Mouse (Mus musculus) lung, adult 2 months (tissue): ENCODE measurements at regions not wholly inside any gene's neighbourhood (a gene's known extent, or its start where the extent isn't known, plus 50 kb on each side); places are given as distances from the start of the nearest gene placed in this dataset.

ENCODE experiments used
- DNase-seq: peaks from one replicate; pipeline ENCODE4 v3.0.0; 2022
- H3K4me1 ChIP-seq: fragments of 200-500 bp; 2 replicates; pipeline ENCODE4 v1.6.1; 2011; ENCODE audit warnings: low read length; ENCODE audit not compliant: control insufficient read depth, insufficient read depth
- H3K4me3 ChIP-seq: fragments of 200-500 bp; replicated peaks from 2 replicates; pipeline ENCODE3; 2011; ENCODE audit warnings: low read depth, mild to moderate bottlenecking, control low read depth, low read length; ENCODE audit errors: extremely low read depth
- CTCF ChIP-seq: fragments of 200-500 bp; IDR thresholded peaks from 2 replicates; pipeline ENCODE4 v1.5.1; 2011; ENCODE audit warnings: mild to moderate bottlenecking, low read length, control low read depth; ENCODE audit not compliant: insufficient read depth
- POLR2A ChIP-seq: fragments of 200-500 bp; IDR thresholded peaks from 2 replicates; pipeline ENCODE4 v1.6.1; 2011; ENCODE audit warnings: low read depth, mild to moderate bottlenecking, control low read depth, low read length, borderline replicate concordance; ENCODE audit errors: extremely low read depth
- WGBS: fragments of 180-500 bp; shearing (Covaris S2); methylation state at CpG from one replicate; pipeline ENCODE4 v1.1.7; 2018; 5-methylcytosine and 5-hydroxymethylcytosine counted together

DNA sequence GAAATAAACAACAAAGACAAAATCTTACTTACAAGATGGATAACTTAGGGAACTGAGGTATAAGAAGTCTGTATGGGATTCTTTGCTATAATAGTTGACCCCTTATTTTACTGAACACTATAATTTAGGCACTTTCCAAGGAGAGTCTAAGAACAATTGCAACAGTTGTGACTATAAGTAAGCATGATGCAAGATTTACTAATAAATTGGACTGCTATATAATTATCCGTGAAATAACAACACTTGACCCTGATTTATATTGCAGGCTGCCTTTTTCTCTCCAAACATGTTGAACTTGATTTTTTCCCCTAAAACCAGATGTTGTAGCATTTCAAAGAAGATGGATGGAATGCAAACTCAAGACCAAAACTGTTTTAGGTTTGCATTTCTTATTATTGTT, 237.2 kb upstream of the Mef2c start:
- Histone ChIP-seq H3K4me3 (no peak overlapping the region), H3K4me1 (no peaks in the 10 kb centered on the region)
- TF ChIP-seq POLR2A, result no peak
- no peak for TF ChIP-seq CTCF
- 70% methylated on average over 1 of the region's 1 CpGs for WGBS
- DNase-seq, result no peak

DNA sequence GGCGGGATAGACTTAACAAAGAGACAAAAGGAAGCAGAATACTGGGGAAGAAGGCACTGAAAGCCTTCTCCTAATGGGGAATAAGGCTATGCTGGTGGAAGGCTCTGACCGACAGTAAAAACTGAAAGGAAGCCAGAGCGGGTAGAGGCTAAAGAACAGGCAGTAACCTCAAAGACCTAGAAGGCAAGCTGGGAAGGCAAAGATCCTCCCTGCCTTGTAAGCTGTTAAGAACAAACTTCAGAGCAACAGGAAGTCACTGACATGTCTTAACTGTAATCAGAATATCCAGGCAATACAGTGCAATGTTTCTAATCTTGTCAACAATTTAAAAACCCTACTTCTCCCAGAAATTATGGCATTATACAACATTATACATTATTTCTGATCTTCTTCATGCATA, 235.2 kb upstream of the Mef2c start:
- TF ChIP-seq CTCF (no peak), POLR2A (no peak)
- Histone ChIP-seq H3K4me1 (no peaks in the 10 kb centered on the region), H3K4me3 (no peak overlapping the region)
- WGBS, result 64% methylated on average over 3 of the region's 3 CpGs
- no peak for DNase-seq

GRCm38 (mm10) chr13:83278695-83279094, 225.1 kb upstream of the Mef2c start:
- 90% methylated on average over 1 of the region's 1 CpGs for WGBS
- Histone ChIP-seq H3K4me1 (no peaks in the 10 kb centered on the region), H3K4me3 (no peak overlapping the region)
- TF ChIP-seq POLR2A (no peak), CTCF (no peak)
- DNase-seq, result no peak

DNA sequence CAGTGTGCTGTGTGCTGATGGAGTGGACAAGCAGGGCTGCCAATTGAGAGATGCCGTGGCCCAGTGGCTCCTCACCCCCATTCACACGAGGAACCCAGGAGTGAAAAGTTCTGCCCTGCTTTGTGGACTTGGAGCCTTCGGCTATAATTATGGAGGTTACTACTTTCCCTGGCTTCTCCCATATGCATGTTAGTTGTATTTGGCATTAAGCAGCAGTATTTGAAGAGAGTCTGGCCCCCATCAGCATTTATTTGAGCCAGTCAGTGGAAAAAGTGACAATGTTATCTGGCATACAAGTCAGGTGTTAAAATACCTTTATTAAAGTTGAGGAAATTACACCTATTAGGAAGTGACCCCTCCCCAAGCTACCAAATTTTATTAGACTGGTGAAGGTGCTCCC, 196.1 kb upstream of the Mef2c start:
- DNase-seq, result no peak
- H3K4me3 ChIP-seq, result no peak overlapping the region
- no peak for TF ChIP-seq POLR2A
- TF ChIP-seq CTCF, result no peak
- H3K4me1 ChIP-seq, result no peaks in the 10 kb centered on the region
- WGBS, result 80% methylated on average over 3 of the region's 3 CpGs

- H3K4me3 ChIP-seq, result no peak overlapping the region
- TF ChIP-seq POLR2A (no peak), CTCF (no peak)
- no peaks in the 10 kb centered on the region for H3K4me1 ChIP-seq
- WGBS, result 65% methylated on average over 4 of the region's 4 CpGs
- no peak for DNase-seq
These were observed 175.3 kb upstream of the Mef2c start for GRCm38 (mm10) chr13:83328488-83328887.

DNA sequence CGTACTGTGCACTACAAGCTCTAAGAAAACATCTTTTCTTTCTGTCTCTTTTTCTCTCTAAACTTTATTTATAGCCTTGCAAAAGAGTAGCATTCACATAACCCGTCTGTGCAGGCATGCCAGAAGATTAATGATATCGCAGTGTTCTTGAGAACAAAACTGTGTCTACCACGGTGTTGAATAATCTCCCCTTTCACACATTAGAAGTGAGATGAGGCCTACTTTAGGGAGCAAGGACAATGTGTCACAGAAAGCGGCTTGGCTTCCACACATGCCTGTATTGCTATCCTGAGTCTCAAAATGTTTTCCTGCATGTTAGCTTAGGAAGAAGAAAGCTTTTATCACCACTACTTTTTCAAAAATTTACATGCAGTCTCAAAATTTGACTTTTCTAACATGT, 170.1 kb upstream of the Mef2c start:
- Histone ChIP-seq H3K4me1 (no peaks in the 10 kb centered on the region), H3K4me3 (no peak overlapping the region)
- no peak for DNase-seq
- 58% methylated on average over 5 of the region's 5 CpGs for WGBS
- TF ChIP-seq CTCF (no peak), POLR2A (no peak)

DNA sequence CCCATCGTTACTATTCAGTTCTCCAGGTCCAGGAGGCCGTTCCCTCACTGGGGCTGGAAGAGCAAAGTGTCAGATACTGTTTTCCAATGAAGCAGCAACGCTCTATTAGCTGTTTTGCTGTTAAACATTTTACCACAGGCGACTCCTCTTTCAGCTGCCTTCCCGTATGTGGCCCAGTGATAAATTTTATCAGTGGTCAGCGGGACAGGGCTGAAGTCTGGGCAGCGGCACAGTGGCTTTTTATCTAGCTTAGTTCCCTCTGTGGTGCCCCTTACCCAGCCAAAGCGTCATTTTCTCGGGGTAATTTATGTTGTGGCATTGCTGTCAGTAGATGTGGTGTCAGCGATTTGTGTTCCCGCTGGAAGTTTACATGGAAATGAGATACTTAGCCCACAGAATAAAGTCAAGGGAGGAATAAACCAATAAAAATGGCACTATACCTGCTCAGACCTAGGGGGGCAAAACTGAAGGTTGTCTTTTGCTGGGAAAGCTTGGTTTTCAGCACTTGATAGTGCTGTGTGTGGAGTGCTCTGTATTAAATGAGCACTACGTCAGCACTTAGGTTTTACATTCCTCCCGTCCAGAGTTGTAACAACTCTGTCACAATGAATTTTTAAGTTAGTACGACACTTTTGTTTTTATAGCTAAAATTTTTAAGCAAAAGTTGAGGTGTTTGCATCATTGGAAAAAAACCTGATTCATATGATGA, 159.1 kb upstream of the Mef2c start:
- WGBS, result 57% methylated on average over 14 of the region's 14 CpGs
- Histone ChIP-seq H3K4me3 (no peak overlapping the region), H3K4me1 (no peaks in the 10 kb centered on the region)
- no peak for DNase-seq
- no peak for TF ChIP-seq POLR2A
- no peak for TF ChIP-seq CTCF

DNA sequence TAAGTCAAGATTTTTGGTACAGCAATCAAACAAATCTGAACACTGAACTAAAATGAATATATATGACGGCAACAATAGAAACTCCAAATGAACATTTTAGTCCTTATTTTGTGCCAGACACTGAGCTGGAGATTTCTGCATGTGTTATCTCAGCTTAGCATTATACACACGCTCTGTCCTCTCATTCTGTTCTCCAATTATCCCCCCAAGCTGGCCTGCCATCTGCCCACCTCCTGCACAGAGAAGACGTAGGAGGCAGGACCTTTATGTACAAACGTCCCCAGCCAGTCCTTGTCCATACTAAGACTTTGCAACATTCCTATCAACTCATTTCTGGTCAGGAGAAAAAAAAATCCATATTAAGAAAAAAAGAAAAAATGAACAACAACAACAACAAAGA, 148.5 kb upstream of the Mef2c start:
- Histone ChIP-seq H3K4me3 (no peak overlapping the region), H3K4me1 (no peaks in the 10 kb centered on the region)
- WGBS, result 86% methylated on average over 4 of the region's 4 CpGs
- no peak for DNase-seq
- TF ChIP-seq CTCF (no peak), POLR2A (no peak)

DNA sequence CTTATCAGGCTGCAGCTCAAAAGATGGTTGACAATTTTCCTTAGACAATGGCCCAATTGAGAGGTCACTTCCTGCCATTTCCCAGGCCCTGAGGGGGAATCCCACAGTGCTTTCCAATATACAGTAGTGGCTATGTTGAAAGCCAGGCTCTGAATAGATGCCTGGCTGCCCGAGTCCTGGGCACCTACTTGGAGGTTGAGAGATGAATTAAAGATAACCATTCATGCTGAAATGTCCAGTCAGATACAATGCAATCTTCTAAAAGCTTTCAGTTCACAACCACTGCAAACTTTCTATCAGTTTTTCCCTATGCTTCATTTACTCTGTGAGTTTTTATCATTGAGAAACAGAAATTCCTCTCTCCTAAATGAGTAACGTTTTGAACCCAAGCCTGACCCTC, 143.3 kb upstream of the Mef2c start:
- Histone ChIP-seq H3K4me1 (no peaks in the 10 kb centered on the region), H3K4me3 (no peak overlapping the region)
- TF ChIP-seq POLR2A (no peak), CTCF (no peak)
- 37% methylated on average over 2 of the region's 2 CpGs for WGBS
- DNase-seq, result no peak

GRCm38 (mm10) chr13:83376097-83376797, 127.6 kb upstream of the Mef2c start:
- no peak overlapping the region for H3K4me3 ChIP-seq
- no peaks in the 10 kb centered on the region for H3K4me1 ChIP-seq
- TF ChIP-seq CTCF, result no peak
- no peak for TF ChIP-seq POLR2A
- WGBS, result 89% methylated on average over 8 of the region's 8 CpGs
- no peak for DNase-seq
